Mouse (Mus musculus) embryonic facial prominence, embryonic 13.5 days (tissue): ENCODE results near the gene Cenpt. TPM values are rescaled to one million over a fixed set of nuclear protein-coding genes. Genes with fewer than 3 reads are reported as not detected.

Source experiments
- ATAC-seq: fragments of 200-750 bp; cut with Nextera tagmentation; 2 replicates; pipeline ENCODE4 v1.8.0; 2017; ENCODE audit warnings: low read depth; ENCODE audit not compliant: insufficient number of reproducible peaks, insufficient read depth, low FRiP score, low TSS enrichment
- H3K27ac ChIP-seq: fragments of 300-500 bp; sonication (generic); 2 replicates; pipeline ENCODE4 v1.5.1; 2015; ENCODE audit warnings: moderate library complexity, mild to moderate bottlenecking, inconsistent platforms
- H3K27me3 ChIP-seq: fragments of 300-500 bp; sonication (generic); 2 replicates; pipeline ENCODE4 v1.6.1; 2015; ENCODE audit warnings: mild to moderate bottlenecking, inconsistent platforms
- H3K36me3 ChIP-seq: fragments of 300-500 bp; sonication (generic); 2 replicates; pipeline ENCODE4 v1.6.1; 2015; ENCODE audit warnings: mild to moderate bottlenecking, inconsistent platforms
- H3K4me1 ChIP-seq: fragments of 300-500 bp; sonication (generic); 2 replicates; pipeline ENCODE4 v1.6.1; 2015; ENCODE audit warnings: inconsistent platforms
- H3K4me2 ChIP-seq: fragments of 300-500 bp; sonication (generic); 2 replicates; pipeline ENCODE4 v1.6.1; 2015; ENCODE audit warnings: moderate library complexity, mild to moderate bottlenecking, inconsistent platforms
- H3K4me3 ChIP-seq: fragments of 300-500 bp; sonication (generic); 2 replicates; pipeline ENCODE4 v1.5.1; 2015; ENCODE audit warnings: mild to moderate bottlenecking, inconsistent platforms
- H3K9ac ChIP-seq: fragments of 300-500 bp; sonication (generic); 2 replicates; pipeline ENCODE4 v1.6.1; 2015; ENCODE audit warnings: mild to moderate bottlenecking, inconsistent platforms
- H3K9me3 ChIP-seq: fragments of 300-500 bp; sonication (generic); 2 replicates; pipeline ENCODE4 v1.6.1; 2016; ENCODE audit warnings: inconsistent platforms
- WGBS: fragments of 180-500 bp; shearing (Covaris S2); methylation state at CpG from one replicate; pipeline ENCODE4 v1.1.7; 2015; ENCODE audit warnings: mixed read lengths; 5-methylcytosine and 5-hydroxymethylcytosine counted together
- polyA plus RNA-seq: library from polyadenylated mRNA; unstranded; fragments of >200 nt; fragmentation: Nextera tagmentation; extraction: Ambion mirVana; gene quantifications from 2 replicates; pipeline ENCODE4 v1.2.1, GENCODE M21; 2015

Gene Cenpt
- polyA plus RNA-seq: 56.0 and 58.7 TPM in 2 replicates

DNA sequence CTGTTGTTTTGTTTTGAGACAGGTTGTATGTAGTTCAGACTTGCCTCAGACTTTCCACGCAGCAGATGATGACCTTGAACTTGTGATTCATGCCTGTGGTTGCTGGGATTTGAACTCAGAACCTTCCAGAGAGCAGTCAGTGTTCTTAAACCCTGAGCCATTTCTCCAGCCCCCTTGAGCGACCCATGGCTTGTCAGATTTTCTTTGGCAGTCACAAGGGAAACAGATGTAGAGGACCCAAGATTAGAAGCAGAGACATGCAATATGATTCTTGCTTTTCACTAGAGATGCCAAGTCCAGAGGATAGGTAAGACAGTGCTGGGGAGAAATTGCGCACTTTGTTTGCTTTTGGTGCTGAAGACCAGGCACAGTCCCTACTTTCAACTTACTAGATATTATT is at the start of gene Cenpt:
Gene Cenpt, minus strand, starts transcription at position 101 of the 400 bp plus-strand sequence.
- Histone ChIP-seq H3K9me3 (no peaks in the 10 kb centered on the region), H3K4me2 (peak within 1 kb of the TSS; percentile 72; the same call in 1 of the 2 replicates), H3K36me3 (peaks cover 17% of the 10 kb centered on the region), H3K27me3 (no peaks in the 10 kb centered on the region), H3K27ac (peak within 1 kb of the TSS; percentile 89), H3K9ac (no peak within 1 kb of the TSS), H3K4me1 (peaks cover 35% of the 10 kb centered on the region), H3K4me3 (no peak within 1 kb of the TSS)
- WGBS: 91% methylated on average over 3 of the region's 3 CpGs
- ATAC-seq: no peak

DNA sequence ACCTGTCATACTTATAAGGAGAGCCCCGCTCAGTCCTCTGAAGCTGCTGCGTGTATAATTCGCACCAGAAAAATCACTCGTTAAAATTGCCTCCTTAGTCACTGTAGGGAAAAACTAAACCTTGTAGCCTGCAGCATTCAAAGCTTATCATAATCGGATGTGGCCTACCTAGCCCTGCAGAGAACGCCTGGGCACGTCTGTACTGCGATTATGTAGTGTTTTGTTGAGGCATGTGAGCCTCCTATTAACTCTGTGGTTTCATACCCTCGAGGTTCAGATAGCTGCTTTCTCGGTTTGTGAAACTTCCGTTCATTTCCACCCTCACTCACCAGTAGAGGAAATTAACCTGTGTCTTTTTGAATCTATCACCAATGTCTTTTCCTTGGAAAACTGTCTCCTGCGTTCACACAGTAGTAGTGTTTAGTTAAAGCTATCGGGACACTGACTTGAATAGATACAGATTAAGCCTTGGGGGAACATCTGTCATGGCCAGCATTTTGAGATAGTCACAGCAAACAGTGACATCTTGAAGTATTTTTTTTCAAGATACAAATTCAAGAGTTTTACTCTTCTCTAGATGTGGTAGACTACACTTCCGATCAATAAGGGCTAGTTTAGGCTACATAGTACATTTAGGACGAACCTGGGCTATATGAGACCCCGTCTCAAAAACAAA is 48.0 kb upstream of the Cenpt start:
- WGBS: 27% methylated on average over 16 of the region's 16 CpGs
- H3K9me3 ChIP-seq: no peaks in the 10 kb centered on the region
- H3K4me3 ChIP-seq: peak overlapping the region; percentile 94
- H3K4me1 ChIP-seq: peaks cover 12% of the 10 kb centered on the region
- H3K27ac ChIP-seq: peak overlapping the region; percentile 91
- peak overlapping the region; percentile 73 for H3K4me2 ChIP-seq
- peak overlapping the region; percentile 99 for H3K9ac ChIP-seq
- no peak for ATAC-seq
- H3K27me3 ChIP-seq: no peaks in the 10 kb centered on the region
- no peaks in the 10 kb centered on the region for H3K36me3 ChIP-seq

DNA sequence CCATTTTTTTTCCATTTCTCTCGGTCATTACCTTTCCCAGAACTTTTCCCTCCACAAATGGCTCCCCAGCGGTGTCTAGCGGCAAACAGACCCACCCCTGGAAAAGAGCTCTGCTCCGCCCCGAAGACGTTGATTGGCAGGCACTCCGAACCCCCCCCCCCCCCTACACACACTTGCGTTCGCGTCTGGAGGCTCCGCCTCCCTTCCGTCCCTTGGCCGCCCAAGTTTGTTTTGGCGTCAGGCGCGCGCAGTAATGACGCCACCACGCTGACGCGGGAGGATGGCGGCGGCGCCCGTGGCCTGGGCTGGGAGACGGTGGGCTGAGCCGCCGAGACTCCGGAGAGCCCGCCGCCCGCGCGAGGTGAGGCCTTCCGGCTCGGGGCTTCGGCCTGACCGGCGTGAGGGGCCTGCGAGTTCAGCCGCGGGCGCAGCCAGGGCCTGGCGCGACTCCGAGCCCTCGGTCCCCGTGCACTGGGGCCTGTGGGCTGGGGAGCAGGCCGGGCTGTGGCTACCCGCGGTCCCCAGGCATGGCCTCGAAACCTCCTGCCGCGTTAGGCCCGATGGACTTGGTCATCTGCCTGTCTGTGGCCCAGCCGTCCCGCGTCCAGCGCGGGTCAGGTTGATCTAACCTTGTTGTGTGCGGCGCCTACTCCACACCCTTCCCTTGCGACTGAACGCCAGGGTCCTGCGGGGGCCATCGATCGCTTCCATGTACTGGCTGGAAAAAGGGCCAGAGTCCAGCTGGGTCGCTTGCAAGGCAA is 47.3 kb upstream of the Cenpt start, which contains the start of gene Pskh1:
Gene Pskh1, plus strand, starts transcription at position 262 of the 761 bp plus-strand sequence.
- WGBS: under 1% methylated on average over 67 of the region's 68 CpGs
- H3K27ac ChIP-seq: peak within 1 kb of the TSS; percentile 91
- ATAC-seq: peak; percentile 90
- H3K27me3 ChIP-seq: no peaks in the 10 kb centered on the region
- peak within 1 kb of the TSS; percentile 94 for H3K4me3 ChIP-seq
- H3K36me3 ChIP-seq: peaks cover 2% of the 10 kb centered on the region; the same call in 1 of the 2 replicates
- peak within 1 kb of the TSS; percentile 73 for H3K4me2 ChIP-seq
- H3K9ac ChIP-seq: peak within 1 kb of the TSS; percentile 99
- peaks cover 12% of the 10 kb centered on the region for H3K4me1 ChIP-seq
- no peaks in the 10 kb centered on the region for H3K9me3 ChIP-seq

DNA sequence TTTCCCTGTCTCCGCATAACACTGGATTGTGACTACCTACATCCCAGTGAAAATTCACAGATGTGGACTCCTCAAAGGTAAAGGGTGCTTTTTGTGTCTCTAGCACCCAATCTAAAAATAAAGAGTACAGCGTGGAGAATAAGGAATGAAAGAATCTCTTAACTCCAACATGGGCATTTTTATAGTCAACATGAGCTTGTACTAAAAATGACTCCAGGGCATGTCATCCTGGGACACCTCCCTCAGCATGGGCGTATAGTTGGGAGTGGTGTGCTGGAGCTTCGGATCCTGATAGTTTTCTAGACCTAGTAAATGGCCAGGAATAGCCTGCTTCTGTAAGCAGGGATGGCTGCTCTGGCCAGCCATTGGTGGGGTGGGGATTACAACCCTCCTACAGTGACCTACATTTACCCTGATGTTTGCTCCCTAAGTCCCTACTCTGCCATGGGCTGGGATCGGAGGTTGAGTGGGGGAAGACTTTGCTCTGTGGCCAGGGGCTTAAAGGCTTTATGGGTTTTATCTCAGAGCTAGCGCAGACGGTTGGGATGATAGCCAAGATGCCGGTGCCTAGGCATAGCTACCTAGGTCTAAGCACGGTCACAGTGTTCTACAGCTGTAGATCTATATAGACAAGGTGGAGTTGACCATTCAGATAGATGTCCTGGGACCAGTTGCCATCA is 44.9 kb upstream of the Cenpt start:
- no peak for ATAC-seq
- no peak overlapping the region for H3K9ac ChIP-seq
- WGBS: 77% methylated on average over 9 of the region's 9 CpGs

DNA sequence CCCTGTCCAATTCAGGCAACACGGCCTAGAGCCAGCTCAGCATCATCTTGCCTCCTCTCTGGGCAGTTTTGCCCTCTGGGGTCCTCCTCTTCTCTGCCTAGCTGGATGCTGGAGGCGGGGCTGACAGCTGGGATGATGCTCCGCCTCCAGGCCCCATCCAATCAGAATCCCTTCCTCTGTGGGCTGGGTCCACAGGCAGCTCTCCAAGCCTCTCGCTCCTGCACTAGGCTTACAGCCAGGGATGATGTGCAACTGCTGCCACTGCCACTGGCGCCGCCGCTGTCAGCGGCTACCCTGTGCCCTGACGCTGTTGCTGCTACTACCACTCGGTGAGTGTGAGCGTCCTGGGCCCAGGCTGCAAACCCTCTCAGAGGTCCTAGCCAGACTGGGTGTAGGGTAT is 40.3 kb upstream of the Cenpt start, which contains the start of gene Nrn1l:
Gene Nrn1l, plus strand, starts transcription at position 229 of the 400 bp plus-strand sequence.
- ATAC-seq: peak; percentile 68
- peaks cover 6% of the 10 kb centered on the region for H3K4me1 ChIP-seq
- peak within 1 kb of the TSS; percentile 45 for H3K4me2 ChIP-seq

More for the DNA sequence above, 44.9 kb upstream of the Cenpt start:
- Histone ChIP-seq H3K36me3 (peaks cover 14% of the 10 kb centered on the region), H3K27ac (no peak overlapping the region), H3K4me1 (peaks cover 18% of the 10 kb centered on the region), H3K9me3 (no peaks in the 10 kb centered on the region), H3K4me3 (no peak overlapping the region), H3K4me2 (no peak overlapping the region), H3K27me3 (no peaks in the 10 kb centered on the region)

DNA sequence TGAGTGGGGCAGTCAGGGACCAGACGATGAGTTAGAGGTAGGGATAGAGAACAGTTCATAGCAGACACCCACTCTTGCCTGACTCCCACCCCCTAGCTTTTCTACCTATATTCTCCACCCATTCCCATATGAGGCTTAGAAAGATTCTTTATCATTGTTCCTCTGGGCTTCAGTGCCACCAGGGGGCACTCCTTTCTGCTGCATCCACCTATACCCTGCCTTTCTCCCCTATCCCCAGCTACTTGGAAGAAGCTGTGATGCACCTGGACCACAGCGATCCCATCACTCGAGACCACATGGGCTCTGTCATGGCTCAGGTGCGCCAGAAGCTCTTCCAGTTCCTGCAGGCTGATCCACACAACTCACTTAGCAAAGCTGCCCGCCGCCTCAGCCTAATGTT is 39.4 kb upstream of the Cenpt start:
- Histone ChIP-seq H3K36me3 (peaks cover 68% of the 10 kb centered on the region), H3K4me1 (peaks cover 6% of the 10 kb centered on the region), H3K4me3 (no peak overlapping the region), H3K9ac (no peak overlapping the region), H3K4me2 (no peak overlapping the region), H3K9me3 (no peaks in the 10 kb centered on the region), H3K27ac (no peak overlapping the region), H3K27me3 (no peaks in the 10 kb centered on the region)
- WGBS: 89% methylated on average over 6 of the region's 6 CpGs
- no peak for ATAC-seq

More for the DNA sequence above, 40.3 kb upstream of the Cenpt start, which contains the start of gene Nrn1l:
- Histone ChIP-seq H3K4me3 (peak within 1 kb of the TSS; percentile 17; the same call in 1 of the 2 replicates), H3K27ac (0 out of 2 replicates have a peak within 1 kb of the TSS, but pooled peaks have one; percentile 22), H3K27me3 (no peaks in the 10 kb centered on the region), H3K9ac (peak within 1 kb of the TSS; percentile 57), H3K9me3 (no peaks in the 10 kb centered on the region), H3K36me3 (peaks cover 59% of the 10 kb centered on the region)
- WGBS: 4% methylated on average over 11 of the region's 11 CpGs

DNA sequence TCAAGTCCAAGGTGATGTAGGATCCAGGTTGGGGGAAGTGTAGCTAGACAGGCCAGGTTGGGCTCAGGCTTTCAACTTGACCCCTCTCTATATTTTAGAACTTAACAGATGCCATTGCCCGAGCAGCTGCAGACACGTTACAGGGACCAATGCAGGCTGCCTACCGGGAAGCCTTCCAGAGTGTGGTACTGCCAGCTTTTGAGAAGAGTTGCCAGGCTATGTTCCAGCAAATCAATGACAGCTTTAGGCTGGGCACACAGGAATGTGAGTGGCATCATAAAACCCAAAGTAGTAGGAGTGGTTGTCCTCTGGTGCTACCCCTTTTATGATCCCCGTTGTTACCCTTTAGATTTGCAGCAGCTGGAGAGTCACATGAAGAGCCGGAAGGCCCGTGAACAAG is 37.8 kb upstream of the Cenpt start:
- H3K27ac ChIP-seq: no peak overlapping the region
- H3K9me3 ChIP-seq: no peaks in the 10 kb centered on the region
- ATAC-seq: no peak
- H3K36me3 ChIP-seq: peaks cover 84% of the 10 kb centered on the region
- H3K4me2 ChIP-seq: no peak overlapping the region
- no peak overlapping the region for H3K4me3 ChIP-seq
- WGBS: 93% methylated on average over 6 of the region's 6 CpGs
- H3K4me1 ChIP-seq: peaks cover 6% of the 10 kb centered on the region
- no peaks in the 10 kb centered on the region for H3K27me3 ChIP-seq
- H3K9ac ChIP-seq: no peak overlapping the region

DNA sequence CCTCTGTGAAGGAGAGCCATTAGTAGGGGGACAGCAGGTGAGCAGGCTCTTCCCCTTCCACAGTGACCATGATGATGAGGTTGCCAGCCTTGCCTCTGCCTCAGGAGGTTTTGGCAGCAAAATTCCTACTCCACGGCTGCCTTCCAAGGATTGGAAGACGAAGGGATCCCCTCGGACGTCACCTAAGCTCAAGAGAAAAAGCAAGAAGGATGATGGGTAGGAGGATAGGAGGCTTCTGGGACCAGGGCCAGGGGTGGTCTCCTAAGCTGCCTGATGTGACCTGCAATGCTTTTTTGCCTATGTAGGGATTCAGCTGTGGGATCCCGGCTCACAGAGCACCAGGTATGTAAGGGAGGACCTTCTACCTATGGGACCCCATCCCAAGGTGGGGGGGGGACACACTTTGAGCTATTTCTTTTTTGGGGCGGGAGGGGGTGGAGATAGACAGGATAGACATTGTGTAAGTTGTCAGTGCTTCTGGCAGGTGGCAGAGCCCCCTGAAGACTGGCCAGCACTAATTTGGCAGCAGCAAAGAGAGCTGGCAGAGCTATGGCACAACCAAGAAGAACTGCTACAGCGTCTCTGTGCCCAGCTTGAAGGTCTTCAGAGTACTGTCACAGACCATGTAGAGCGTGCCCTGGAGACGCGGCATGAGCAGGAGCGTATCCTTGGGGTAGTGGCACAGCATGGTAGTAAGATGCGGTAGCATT is 36.8 kb upstream of the Cenpt start:
- Histone ChIP-seq H3K9ac (no peak overlapping the region), H3K27ac (no peak overlapping the region), H3K4me3 (no peak overlapping the region), H3K27me3 (no peaks in the 10 kb centered on the region), H3K9me3 (no peaks in the 10 kb centered on the region), H3K4me1 (peaks cover 6% of the 10 kb centered on the region), H3K36me3 (peaks cover 87% of the 10 kb centered on the region), H3K4me2 (no peak overlapping the region)
- 91% methylated on average over 12 of the region's 12 CpGs for WGBS
- no peak for ATAC-seq

DNA sequence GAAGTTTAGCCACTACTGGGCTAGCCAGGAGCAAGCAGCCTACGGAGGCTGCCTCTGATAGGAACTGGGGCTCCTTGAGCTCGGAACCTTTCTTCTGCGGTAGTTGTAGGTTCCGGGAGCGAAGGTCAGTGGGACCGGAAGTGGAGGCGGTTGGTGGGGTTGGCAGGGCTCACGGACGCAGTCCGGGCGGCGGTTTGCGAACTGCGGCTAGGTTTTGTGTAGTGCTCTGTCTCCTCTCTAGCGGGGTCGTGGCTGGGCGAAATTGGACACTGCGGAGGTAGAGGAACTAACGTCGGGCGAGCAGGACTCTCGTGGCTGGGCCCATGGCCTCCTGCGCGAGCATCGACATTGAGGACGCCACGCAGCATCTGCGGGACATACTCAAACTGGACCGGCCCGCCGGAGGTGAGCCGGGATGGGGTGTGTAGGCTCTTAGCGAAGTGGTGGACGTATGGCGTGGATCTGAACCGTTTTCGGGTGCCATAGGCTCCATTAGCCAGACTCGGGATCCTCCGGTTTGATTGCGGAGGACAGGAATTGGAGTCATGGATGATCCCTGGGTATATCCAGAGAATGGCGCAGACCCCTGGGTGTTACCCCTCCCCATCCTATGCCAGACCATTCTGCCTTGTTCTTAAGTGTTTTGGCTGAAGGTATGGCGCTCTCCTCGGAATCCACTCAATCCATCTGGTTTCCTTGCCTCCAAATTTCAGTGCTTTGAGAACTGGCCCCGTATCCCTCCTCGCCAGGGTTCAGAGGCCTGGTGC is 27.9 kb upstream of the Cenpt start, which contains the start of gene Edc4:
Gene Edc4, plus strand, starts transcription at position 128 of the 767 bp plus-strand sequence.
- peak within 1 kb of the TSS; percentile 34 for H3K27ac ChIP-seq
- H3K4me3 ChIP-seq: peak within 1 kb of the TSS; percentile 80
- H3K4me1 ChIP-seq: peaks cover 30% of the 10 kb centered on the region
- peak; percentile 68 for ATAC-seq
- no peaks in the 10 kb centered on the region for H3K27me3 ChIP-seq
- under 1% methylated on average over 45 of the region's 45 CpGs for WGBS
- peaks cover 56% of the 10 kb centered on the region for H3K36me3 ChIP-seq
- peak within 1 kb of the TSS; percentile 92 for H3K4me2 ChIP-seq
- H3K9me3 ChIP-seq: no peaks in the 10 kb centered on the region
- H3K9ac ChIP-seq: peak within 1 kb of the TSS; percentile 89

DNA sequence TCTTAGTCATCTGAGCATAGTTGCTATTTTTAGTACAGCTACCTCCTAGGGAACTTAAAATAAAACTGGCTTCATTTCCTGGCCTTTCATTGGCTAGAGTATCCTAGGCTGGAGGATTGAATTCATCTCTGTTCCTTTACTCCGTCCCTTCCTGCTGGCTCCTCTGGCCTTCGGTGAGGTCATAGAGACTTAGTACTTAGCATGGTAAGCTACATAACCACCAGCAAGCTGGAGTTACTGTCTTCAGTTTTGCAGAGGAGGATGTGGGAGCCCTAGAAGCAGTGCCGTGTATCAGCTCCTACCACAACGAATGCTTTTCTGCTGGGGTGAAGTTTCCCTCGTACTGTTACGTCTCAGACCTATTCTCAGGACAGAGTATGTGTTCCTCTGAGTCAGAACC is 21.2 kb upstream of the Cenpt start:
- Histone ChIP-seq H3K9ac (no peak overlapping the region), H3K4me3 (no peak overlapping the region), H3K9me3 (no peaks in the 10 kb centered on the region), H3K4me2 (no peak overlapping the region), H3K27me3 (no peaks in the 10 kb centered on the region), H3K4me1 (no peaks in the 10 kb centered on the region), H3K27ac (no peak overlapping the region), H3K36me3 (peaks cover 80% of the 10 kb centered on the region)
- no peak for ATAC-seq
- 88% methylated on average over 6 of the region's 6 CpGs for WGBS
